Mouse (Mus musculus) stomach, postnatal 0 days (tissue): ENCODE data around the gene Arpc4. TPM values are rescaled to one million over a fixed set of nuclear protein-coding genes. Genes with fewer than 3 reads are reported as not detected.

Source experiments
- ATAC-seq: fragments of 200-750 bp; cut with Nextera tagmentation; 2 replicates; pipeline ENCODE4 v1.8.0; 2017; ENCODE audit not compliant: low FRiP score, low TSS enrichment
- DNase-seq: peaks from one replicate; pipeline ENCODE4 v3.0.0-alpha.2; 2016; ENCODE audit warnings: low spot score
- H3K27ac ChIP-seq: fragments of 300-500 bp; sonication (generic); replicated peaks from 2 replicates; pipeline ENCODE4 v1.5.1; 2014; ENCODE audit warnings: mild to moderate bottlenecking, control low read depth
- H3K27me3 ChIP-seq: fragments of 300-500 bp; sonication (generic); 2 replicates; pipeline ENCODE4 v1.6.1; 2014; ENCODE audit warnings: low read length; ENCODE audit not compliant: control insufficient read depth, insufficient read depth
- H3K36me3 ChIP-seq: fragments of 300-500 bp; sonication (generic); 2 replicates; pipeline ENCODE4 v1.6.1; 2014; ENCODE audit warnings: low read length, mixed read lengths; ENCODE audit not compliant: control insufficient read depth, insufficient read depth
- H3K4me1 ChIP-seq: fragments of 300-500 bp; sonication (generic); replicated peaks from 2 replicates; pipeline ENCODE4 v1.6.1; 2014; ENCODE audit warnings: antibody characterized with exemption; ENCODE audit not compliant: control insufficient read depth, insufficient read depth
- H3K4me2 ChIP-seq: fragments of 300-500 bp; sonication (generic); replicated peaks from 2 replicates; pipeline ENCODE4 v1.6.1; 2014; ENCODE audit warnings: low read depth, mild to moderate bottlenecking, control low read depth, moderate library complexity
- H3K4me3 ChIP-seq: fragments of 300-500 bp; sonication (generic); 2 replicates; pipeline ENCODE4 v1.5.1; 2014; ENCODE audit warnings: low read depth, low read length, control low read depth
- H3K9ac ChIP-seq: fragments of 300-500 bp; sonication (generic); 2 replicates; pipeline ENCODE4 v1.6.1; 2014; ENCODE audit warnings: mild to moderate bottlenecking, low read length, control low read depth, mixed read lengths
- H3K9me3 ChIP-seq: fragments of 300-500 bp; sonication (generic); 2 replicates; pipeline ENCODE4 v1.6.1; 2016; ENCODE audit warnings: low read length; ENCODE audit not compliant: control insufficient read depth
- CTCF ChIP-seq: IDR thresholded peaks from 2 replicates; pipeline ENCODE4 v1.5.1; 2016; ENCODE audit warnings: antibody characterized with exemption, low read depth, mild to moderate bottlenecking, moderate library complexity
- EP300 ChIP-seq: optimal IDR thresholded peaks from 2 replicates; pipeline ENCODE3; 2016; ENCODE audit warnings: antibody characterized with exemption
- WGBS: fragments of 180-500 bp; shearing (Covaris S2); extraction: QIAGEN DNeasy Blood & Tissue Kit; methylation state at CpG from one replicate; pipeline ENCODE4 v1.1.7; 2014; 5-methylcytosine and 5-hydroxymethylcytosine counted together
- polyA plus RNA-seq: library from polyadenylated mRNA; unstranded; fragments of >200 nt; fragmentation: Nextera tagmentation; extraction: Ambion mirVana; gene quantifications from 2 replicates; pipeline ENCODE4 v1.2.1, GENCODE M21; 2015

The Arpc4 gene
- polyA plus RNA-seq, 1 experiment from 2014 or later: 314 TPM

DNA sequence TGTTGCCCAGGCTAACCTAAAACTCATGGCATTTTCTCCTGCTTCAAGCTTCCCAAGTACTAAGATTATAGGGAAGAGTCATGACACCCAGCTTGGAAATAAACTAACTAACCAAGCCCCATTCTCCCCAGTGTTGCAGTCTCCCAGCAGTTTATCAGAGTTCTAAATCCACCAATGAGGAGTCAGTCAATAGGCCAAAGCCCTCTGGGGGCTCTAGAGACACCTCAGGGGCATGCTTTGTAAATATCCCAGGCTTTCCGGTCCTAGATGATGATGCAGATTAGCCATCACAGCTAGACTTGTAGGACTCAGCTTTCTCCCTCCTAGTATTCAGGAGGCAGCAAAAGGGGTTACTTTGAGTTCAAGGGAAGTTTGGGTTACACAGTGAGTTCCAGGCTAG lies 32.1 kb downstream of the Arpc4 start:
- Histone ChIP-seq H3K27ac (no peak overlapping the region), H3K27me3 (no peaks in the 10 kb centered on the region), H3K4me1 (no peaks in the 10 kb centered on the region), H3K36me3 (peaks cover 3% of the 10 kb centered on the region; the same call in 1 of the 2 replicates), H3K4me2 (no peak overlapping the region), H3K9ac (no peak overlapping the region), H3K9me3 (no peaks in the 10 kb centered on the region), H3K4me3 (no peak overlapping the region)
- DNase-seq (no peak), ATAC-seq (no peak)
- TF ChIP-seq CTCF (no peak), EP300 (no peak)
- 54% methylated on average over 1 of the region's 1 CpGs for WGBS

DNA sequence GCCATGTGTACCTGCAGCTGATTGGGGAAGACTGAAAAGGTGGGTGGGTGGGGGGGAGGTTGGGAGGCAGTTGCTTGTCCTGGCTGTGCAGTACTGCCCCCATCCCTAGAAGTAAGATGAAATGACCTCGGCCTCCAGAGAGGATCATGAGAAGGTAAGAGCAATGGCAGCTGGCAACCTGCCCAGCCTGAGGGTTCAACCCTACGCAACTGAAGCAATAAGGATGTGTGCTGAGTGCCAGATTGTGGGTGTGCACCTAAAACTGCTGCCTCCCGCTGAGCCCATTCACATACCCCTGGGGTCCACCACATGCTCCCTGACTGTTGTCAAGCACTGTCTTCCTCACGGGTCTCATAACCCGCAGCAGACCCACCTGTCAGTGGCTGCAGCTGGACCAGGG lies 38.5 kb downstream of the Arpc4 start:
- Histone ChIP-seq H3K9ac (no peak overlapping the region), H3K27me3 (no peaks in the 10 kb centered on the region), H3K27ac (no peak overlapping the region), H3K4me1 (peaks cover 3% of the 10 kb centered on the region; the same call in 1 of the 2 replicates), H3K4me3 (no peak overlapping the region), H3K4me2 (no peak overlapping the region), H3K9me3 (no peaks in the 10 kb centered on the region), H3K36me3 (no peaks in the 10 kb centered on the region)
- no peak for ATAC-seq
- TF ChIP-seq CTCF: no peak
- TF ChIP-seq EP300: no peak
- DNase-seq: no peak
- WGBS: 72% methylated on average over 5 of the region's 5 CpGs

DNA sequence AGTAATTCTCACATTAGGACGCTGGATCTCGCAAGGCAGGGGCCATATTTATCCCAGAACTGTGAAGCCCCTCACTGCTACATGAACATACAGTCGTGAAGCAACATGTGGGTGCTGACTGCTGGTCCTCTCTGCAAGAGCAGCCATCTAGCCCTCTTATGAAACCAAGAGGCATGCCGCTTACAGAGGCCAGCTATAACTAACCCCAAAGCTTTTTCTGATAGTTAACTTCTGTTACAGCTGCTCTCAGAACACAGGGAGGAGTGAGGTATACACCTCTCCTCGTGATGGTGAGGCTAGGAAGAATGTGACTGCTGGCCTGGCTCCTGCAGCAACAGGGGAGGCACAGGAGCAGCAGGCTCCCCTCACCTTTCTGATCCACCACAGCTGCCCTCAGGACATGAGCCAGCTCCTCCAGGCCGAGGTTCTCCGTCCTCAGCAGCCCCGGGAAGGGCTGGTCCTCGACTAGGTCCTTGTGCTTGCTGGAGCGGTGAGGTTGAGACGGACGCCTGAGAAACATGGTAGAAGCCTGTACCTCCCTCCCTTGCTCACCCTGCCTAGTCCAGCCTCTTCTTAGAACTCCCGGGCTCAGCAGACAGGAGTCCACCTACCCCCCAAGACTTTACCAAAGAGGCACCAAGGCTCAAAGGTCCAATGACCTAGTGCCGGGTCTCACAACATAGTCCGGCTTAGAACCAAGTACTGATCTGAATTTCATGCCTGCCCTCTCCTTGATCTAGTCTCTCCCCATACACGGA lies 40.7 kb downstream of the Arpc4 start:
- H3K27ac ChIP-seq: peak overlapping the region; percentile 8; the same call in 1 of the 2 replicates
- H3K27me3 ChIP-seq: no peaks in the 10 kb centered on the region
- H3K4me3 ChIP-seq: peak overlapping the region; percentile 57
- no peak for TF ChIP-seq CTCF
- no peak for TF ChIP-seq EP300
- 10% methylated on average over 16 of the region's 16 CpGs for WGBS
- peaks cover 3% of the 10 kb centered on the region; the same call in 1 of the 2 replicates for H3K4me1 ChIP-seq
- H3K4me2 ChIP-seq: peak overlapping the region; percentile 74
- DNase-seq (no peak), ATAC-seq (peak; percentile 60)
- peak overlapping the region; percentile 66 for H3K9ac ChIP-seq
- no peaks in the 10 kb centered on the region for H3K9me3 ChIP-seq
- no peaks in the 10 kb centered on the region for H3K36me3 ChIP-seq

DNA sequence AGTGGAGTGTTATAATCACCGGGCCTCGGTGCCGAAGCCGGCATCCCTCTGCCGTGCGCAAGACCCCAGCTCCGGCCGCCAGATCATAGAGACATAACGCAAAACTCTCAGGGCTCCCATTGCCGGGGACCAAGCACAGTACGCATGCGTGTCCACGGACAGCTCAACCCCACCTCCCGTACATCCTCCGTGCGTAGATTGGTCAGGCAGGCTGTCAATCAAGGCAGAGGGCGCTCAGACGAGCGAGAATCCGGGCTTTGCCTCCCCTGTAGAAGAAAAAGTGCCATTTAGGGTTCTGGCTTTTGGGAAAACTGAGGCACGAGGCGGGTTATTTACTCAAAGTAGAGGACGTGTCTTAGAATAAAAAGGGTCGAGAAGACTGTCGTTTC lies 41.3 kb downstream of the Arpc4 start, which contains the start of gene Rpusd3:
Gene Rpusd3 (minus strand): TSS at position 142 of the 389 bp plus-strand sequence.
- Histone ChIP-seq H3K4me1 (peaks cover 3% of the 10 kb centered on the region; the same call in 1 of the 2 replicates), H3K27me3 (no peaks in the 10 kb centered on the region), H3K4me3 (peak within 1 kb of the TSS; percentile 57), H3K27ac (peak within 1 kb of the TSS; percentile 8; the same call in 1 of the 2 replicates), H3K36me3 (no peaks in the 10 kb centered on the region), H3K4me2 (peak within 1 kb of the TSS; percentile 74), H3K9ac (peak within 1 kb of the TSS; percentile 66), H3K9me3 (no peaks in the 10 kb centered on the region)
- ATAC-seq (peak; percentile 97), DNase-seq (peak; percentile 96)
- no peak for TF ChIP-seq CTCF
- under 1% methylated on average over 25 of the region's 25 CpGs for WGBS

DNA sequence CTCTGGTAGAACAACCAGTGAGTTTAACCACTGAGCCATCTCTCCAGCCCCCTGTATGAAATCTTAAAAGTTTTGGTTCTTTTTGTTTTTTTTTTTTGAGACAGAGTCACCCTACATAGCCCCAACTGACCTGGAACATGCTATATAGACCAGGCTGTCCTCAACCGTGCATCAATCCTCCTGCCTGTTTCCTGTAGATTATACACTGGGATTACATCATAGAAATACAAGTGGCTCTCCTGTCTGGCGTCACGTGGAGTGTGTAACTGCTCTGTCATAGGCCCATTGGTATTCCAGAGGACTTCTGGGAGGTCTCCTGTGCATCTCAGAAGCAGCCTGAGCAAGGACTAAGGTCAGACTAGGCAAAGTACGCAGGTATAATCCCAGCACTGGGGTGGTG lies 45.1 kb downstream of the Arpc4 start:
- Histone ChIP-seq H3K9ac (no peak overlapping the region), H3K9me3 (no peaks in the 10 kb centered on the region), H3K27ac (no peak overlapping the region), H3K4me2 (no peak overlapping the region), H3K27me3 (no peaks in the 10 kb centered on the region), H3K36me3 (no peaks in the 10 kb centered on the region), H3K4me3 (no peak overlapping the region), H3K4me1 (peaks cover 3% of the 10 kb centered on the region; the same call in 1 of the 2 replicates)
- 66% methylated on average over 4 of the region's 4 CpGs for WGBS
- ATAC-seq (no peak), DNase-seq (no peak)
- TF ChIP-seq EP300 (no peak), CTCF (no peak)

DNA sequence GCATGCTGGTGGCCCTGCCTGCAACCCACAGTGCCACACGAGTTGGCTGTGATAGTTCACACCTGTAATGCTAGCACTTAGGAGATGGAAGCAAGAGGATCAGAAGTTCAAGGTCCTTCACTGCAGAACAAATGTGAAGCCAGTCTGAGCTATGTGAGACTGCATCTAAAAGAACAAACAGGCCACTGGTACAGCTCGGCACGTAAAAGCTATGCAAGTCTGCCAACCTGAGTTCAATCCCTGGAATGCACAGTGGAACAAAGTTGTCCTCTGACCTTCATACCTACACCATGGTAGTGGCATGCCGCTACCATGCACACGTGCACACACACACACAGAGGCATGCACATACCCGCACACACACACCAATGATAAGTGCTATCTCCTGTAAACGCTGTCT lies 46.3 kb downstream of the Arpc4 start:
- Histone ChIP-seq H3K9me3 (no peaks in the 10 kb centered on the region), H3K27ac (no peak overlapping the region), H3K9ac (no peak overlapping the region), H3K4me2 (no peak overlapping the region), H3K4me3 (no peak overlapping the region), H3K27me3 (no peaks in the 10 kb centered on the region), H3K4me1 (no peaks in the 10 kb centered on the region), H3K36me3 (no peaks in the 10 kb centered on the region)
- no peak for ATAC-seq
- WGBS: 74% methylated on average over 7 of the region's 7 CpGs
- no peak for TF ChIP-seq CTCF
- TF ChIP-seq EP300: no peak
- no peak for DNase-seq
